ENCODE assay signal across 11 mouse cellular contexts in the genomic region with DNA sequence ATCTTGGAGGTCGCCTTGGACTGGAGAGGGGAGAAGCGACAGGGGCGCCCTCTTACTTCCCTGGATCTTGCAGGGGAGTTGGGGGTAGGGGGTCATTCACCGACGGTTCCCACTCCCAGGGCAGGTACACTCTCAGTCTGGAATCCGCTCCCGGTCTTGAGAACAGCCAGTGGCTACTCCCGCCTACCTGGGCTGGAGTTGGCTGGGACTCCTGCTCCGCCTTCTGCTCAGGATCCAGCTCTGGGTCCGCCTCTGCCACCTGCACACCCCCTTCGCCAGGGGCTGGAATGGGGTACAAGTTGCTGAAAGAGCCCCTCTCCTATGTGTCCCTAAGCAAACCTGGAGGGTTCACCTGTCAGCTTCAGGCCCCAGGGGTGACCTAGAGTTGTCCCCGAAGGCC. TPM values are rescaled to one million over a fixed set of nuclear protein-coding genes. Genes with fewer than 3 reads are reported as not detected.
DNase-seq lines count a peak whose midpoint lies in the region; ATAC-seq and TF ChIP-seq lines count a peak whose summit lies in the region.
"Had no signal": no experiment of that assay in that cellular context is flagged by ENCODE, and none has a peak within 500 bp of the region (broad histone marks: within the 10 kb centered on the region; RNA-seq: fewer than 3 reads in every experiment).

No protein-coding gene starts in this region.

- WGBS in forebrain, embryonic 13.5 days: 32% methylated on average over 12 of the region's 12 CpGs
- 31% methylated on average over 10 of the region's 12 CpGs for WGBS in forebrain, embryonic 16.5 days
- 29% methylated on average over 12 of the region's 12 CpGs for WGBS in limb, embryonic 15.5 days
- 34% methylated on average over 12 of the region's 12 CpGs for WGBS in midbrain, embryonic 14.5 days

- no peak for ATAC-seq in forebrain, embryonic 13.5 days
- ATAC-seq in forebrain, embryonic 16.5 days: no peak
- peak; percentile 21; the same call in 1 of the 2 replicates for ATAC-seq in limb, embryonic 15.5 days (ENCODE audit: insufficient number of reproducible peaks, low FRiP score, low TSS enrichment, low read depth)
- no peak for ATAC-seq in midbrain, embryonic 14.5 days (ENCODE audit: low FRiP score, low TSS enrichment)

- peaks cover 5% of the 10 kb centered on the region; the same call in 1 of the 2 replicates for H3K4me1 ChIP-seq in forebrain, embryonic 13.5 days
- no peaks in the 10 kb centered on the region for H3K4me1 ChIP-seq in forebrain, embryonic 16.5 days (replicated peaks; ENCODE audit: control insufficient read depth, insufficient read depth, low read length)
- H3K4me1 ChIP-seq in E14TG2a.4 (replicated peaks; ENCODE audit: low read depth, low read length): peaks cover 47% of the 10 kb centered on the region
- peaks cover 12% of the 10 kb centered on the region for H3K4me1 ChIP-seq in limb, embryonic 15.5 days
- H3K4me1 ChIP-seq in midbrain, embryonic 14.5 days (ENCODE audit: control insufficient read depth, insufficient read depth, low read length): no peaks in the 10 kb centered on the region
- H3K4me1 ChIP-seq: midbrain, embryonic 12.5 days had no signal

- H3K36me3 ChIP-seq in forebrain, embryonic 13.5 days (ENCODE audit: poor library complexity, severe bottlenecking): no peaks in the 10 kb centered on the region
- no peaks in the 10 kb centered on the region for H3K36me3 ChIP-seq in forebrain, embryonic 16.5 days (ENCODE audit: control insufficient read depth, insufficient read depth)
- 0 out of 2 replicates have a peak, but pooled peaks cover 3% of the 10 kb centered on the region for H3K36me3 ChIP-seq in E14TG2a.4 (ENCODE audit: insufficient read depth, low read length)
- H3K36me3 ChIP-seq in limb, embryonic 15.5 days: no peaks in the 10 kb centered on the region
- no peaks in the 10 kb centered on the region for H3K36me3 ChIP-seq in midbrain, embryonic 14.5 days (ENCODE audit: control insufficient read depth, insufficient read depth, low read length)
- H3K36me3 ChIP-seq: midbrain, embryonic 12.5 days had no signal

- no peak overlapping the region for H3K4me3 ChIP-seq in forebrain, embryonic 13.5 days
- no peak overlapping the region for H3K4me3 ChIP-seq in forebrain, embryonic 16.5 days (replicated peaks; ENCODE audit: low read length)
- H3K4me3 ChIP-seq in E14TG2a.4 (replicated peaks; ENCODE audit: low read length): peak overlapping the region; percentile 69
- peak overlapping the region; percentile 12; the same call in 1 of the 2 replicates for H3K4me3 ChIP-seq in limb, embryonic 15.5 days
- H3K4me3 ChIP-seq in midbrain, embryonic 14.5 days (replicated peaks; ENCODE audit: low read depth, low read length): no peak overlapping the region
- H3K4me3 ChIP-seq: erythroblast, embryonic 14.5 days; midbrain, embryonic 12.5 days had no signal

- TF ChIP-seq CTCF in E14TG2a.4 (conservative IDR thresholded peaks at IDR 0.05; ENCODE audit: low read length): no peak

- H3K9me3 ChIP-seq in forebrain, embryonic 13.5 days (replicated peaks): no peaks in the 10 kb centered on the region
- no peaks in the 10 kb centered on the region for H3K9me3 ChIP-seq in forebrain, embryonic 16.5 days (ENCODE audit: control insufficient read depth, low read length)
- no peaks in the 10 kb centered on the region for H3K9me3 ChIP-seq in E14TG2a.4 (ENCODE audit: low read length)
- no peaks in the 10 kb centered on the region for H3K9me3 ChIP-seq in limb, embryonic 15.5 days
- H3K9me3 ChIP-seq in midbrain, embryonic 14.5 days (ENCODE audit: control insufficient read depth, low read length): no peaks in the 10 kb centered on the region
- H3K9me3 ChIP-seq: midbrain, embryonic 12.5 days had no signal

- H3K27me3 ChIP-seq in forebrain, embryonic 13.5 days: peaks cover 42% of the 10 kb centered on the region
- peaks cover 7% of the 10 kb centered on the region for H3K27me3 ChIP-seq in forebrain, embryonic 16.5 days (replicated peaks; ENCODE audit: control insufficient read depth, insufficient read depth, low read length)
- H3K27me3 ChIP-seq in E14TG2a.4 (ENCODE audit: insufficient read depth, low read length): peaks cover 57% of the 10 kb centered on the region
- peaks cover 35% of the 10 kb centered on the region for H3K27me3 ChIP-seq in limb, embryonic 15.5 days
- H3K27me3 ChIP-seq in midbrain, embryonic 14.5 days (ENCODE audit: control insufficient read depth, insufficient read depth, low read length): peaks cover 10% of the 10 kb centered on the region; the same call in 1 of the 2 replicates

- H3K9ac ChIP-seq in forebrain, embryonic 13.5 days: no peak overlapping the region
- H3K9ac ChIP-seq in forebrain, embryonic 16.5 days (replicated peaks; ENCODE audit: low read depth, low read length): no peak overlapping the region
- H3K9ac ChIP-seq in limb, embryonic 15.5 days: no peak overlapping the region
- H3K9ac ChIP-seq in midbrain, embryonic 14.5 days (replicated peaks; ENCODE audit: low read length): no peak overlapping the region
- H3K9ac ChIP-seq: midbrain, embryonic 12.5 days had no signal

- H3K27ac ChIP-seq in forebrain, embryonic 13.5 days: no peak overlapping the region
- H3K27ac ChIP-seq in forebrain, embryonic 16.5 days (ENCODE audit: low read length): no peak overlapping the region
- no peak overlapping the region for H3K27ac ChIP-seq in limb, embryonic 15.5 days
- no peak overlapping the region for H3K27ac ChIP-seq in midbrain, embryonic 14.5 days (replicated peaks; ENCODE audit: low read depth, low read length)
- H3K27ac ChIP-seq: midbrain, embryonic 12.5 days had no signal

- H3K4me2 ChIP-seq in forebrain, embryonic 13.5 days: 0 out of 2 replicates have a peak overlapping the region, but pooled peaks have one; percentile 7
- H3K4me2 ChIP-seq in forebrain, embryonic 16.5 days (ENCODE audit: low read length): no peak overlapping the region
- H3K4me2 ChIP-seq in limb, embryonic 15.5 days: peak overlapping the region; percentile 34
- H3K4me2 ChIP-seq in midbrain, embryonic 14.5 days (ENCODE audit: low read length): no peak overlapping the region
- H3K4me2 ChIP-seq: midbrain, embryonic 12.5 days had no signal

- DNase-seq in kidney, adult 18-20 months: peak; percentile 62
- no peak for DNase-seq in testis, postnatal 10 days (ENCODE audit: low spot score)
- no peak for DNase-seq in midbrain, embryonic 14.5 days
- no peak for DNase-seq in thymus, postnatal 0 days (ENCODE audit: low spot score)
- DNase-seq: heart, postnatal 10 days had no signal

RNA-seq across cellular contexts. Expression of gene Sytl1, which starts 5.7 kb away (rescaled TPM):
- polyA plus RNA-seq in forebrain, embryonic 13.5 days (2015; fragmentation: Nextera tagmentation; extraction: Ambion mirVana): 0.43 and 0.59 TPM in 2 replicates
- 0.47 and 0.52 TPM in 2 replicates for polyA plus RNA-seq in forebrain, embryonic 16.5 days (2015; fragmentation: Nextera tagmentation; extraction: Ambion mirVana)
- 54.1 and 57.4 TPM in 2 replicates for polyA plus RNA-seq in limb, embryonic 15.5 days (2015; fragmentation: Nextera tagmentation; extraction: Ambion mirVana)
- polyA plus RNA-seq in midbrain, embryonic 14.5 days (2014; fragmentation: Nextera tagmentation; extraction: Ambion mirVana): 0.25 and 0.31 TPM in 2 replicates
- polyA plus RNA-seq in thymus, postnatal 0 days (2015; fragmentation: Nextera tagmentation; extraction: Ambion mirVana): 34.2 and 34.8 TPM in 2 replicates

RNA-seq across cellular contexts. Expression of gene Map3k6, which starts 16.6 kb away (rescaled TPM):
- 0.92 and 1.0 TPM in 2 replicates for polyA plus RNA-seq in forebrain, embryonic 13.5 days (2015; fragmentation: Nextera tagmentation; extraction: Ambion mirVana)
- polyA plus RNA-seq in forebrain, embryonic 16.5 days (2015; fragmentation: Nextera tagmentation; extraction: Ambion mirVana): 2.1 and 2.3 TPM in 2 replicates
- polyA plus RNA-seq in limb, embryonic 15.5 days (2015; fragmentation: Nextera tagmentation; extraction: Ambion mirVana): 21.3 and 21.4 TPM in 2 replicates
- 0.92 and 1.9 TPM in 2 replicates for polyA plus RNA-seq in midbrain, embryonic 14.5 days (2014; fragmentation: Nextera tagmentation; extraction: Ambion mirVana)
- polyA plus RNA-seq in thymus, postnatal 0 days (2015; fragmentation: Nextera tagmentation; extraction: Ambion mirVana): 2.2 and 2.6 TPM in 2 replicates

RNA-seq across cellular contexts. Expression of gene Tmem222, which starts 20.4 kb away (rescaled TPM):
- 85.8 and 94.5 TPM in 2 replicates for polyA plus RNA-seq in forebrain, embryonic 13.5 days (2015; fragmentation: Nextera tagmentation; extraction: Ambion mirVana)
- 112 and 124 TPM in 2 replicates for polyA plus RNA-seq in forebrain, embryonic 16.5 days (2015; fragmentation: Nextera tagmentation; extraction: Ambion mirVana)
- polyA plus RNA-seq in limb, embryonic 15.5 days (2015; fragmentation: Nextera tagmentation; extraction: Ambion mirVana): 81.6 and 82.7 TPM in 2 replicates
- polyA plus RNA-seq in midbrain, embryonic 14.5 days (2014; fragmentation: Nextera tagmentation; extraction: Ambion mirVana): 115 and 121 TPM in 2 replicates
- 93.2 and 94.0 TPM in 2 replicates for polyA plus RNA-seq in thymus, postnatal 0 days (2015; fragmentation: Nextera tagmentation; extraction: Ambion mirVana)

RNA-seq across cellular contexts. Expression of gene Gpr3, which starts 44.9 kb away (rescaled TPM):
- 0.33 and 0.57 TPM in 2 replicates for polyA plus RNA-seq in forebrain, embryonic 13.5 days (2015; fragmentation: Nextera tagmentation; extraction: Ambion mirVana)
- polyA plus RNA-seq in forebrain, embryonic 16.5 days (2015; fragmentation: Nextera tagmentation; extraction: Ambion mirVana): 0.57 and 1.4 TPM in 2 replicates
- not detected in 2 replicates for polyA plus RNA-seq in limb, embryonic 15.5 days (2015; fragmentation: Nextera tagmentation; extraction: Ambion mirVana)
- polyA plus RNA-seq in midbrain, embryonic 14.5 days (2014; fragmentation: Nextera tagmentation; extraction: Ambion mirVana): 1.3 and 2.4 TPM in 2 replicates
- polyA plus RNA-seq in thymus, postnatal 0 days (2015; fragmentation: Nextera tagmentation; extraction: Ambion mirVana): not detected in 2 replicates
- polyA plus RNA-seq: erythroblast, embryonic 14.5 days had no signal

RNA-seq across cellular contexts. Expression of gene Cd164l2, which starts 45.3 kb away (rescaled TPM):
- polyA plus RNA-seq in forebrain, embryonic 13.5 days (2015; fragmentation: Nextera tagmentation; extraction: Ambion mirVana): 0.17 and 0.30 TPM in 2 replicates
- polyA plus RNA-seq in forebrain, embryonic 16.5 days (2015; fragmentation: Nextera tagmentation; extraction: Ambion mirVana): 0.88 and 1.1 TPM in 2 replicates
- polyA plus RNA-seq in limb, embryonic 15.5 days (2015; fragmentation: Nextera tagmentation; extraction: Ambion mirVana): 3.6 and 5.2 TPM in 2 replicates
- polyA plus RNA-seq in midbrain, embryonic 14.5 days (2014; fragmentation: Nextera tagmentation; extraction: Ambion mirVana): 0.95 and 2.9 TPM in 2 replicates
- 0.86 and 1.1 TPM in 2 replicates for polyA plus RNA-seq in thymus, postnatal 0 days (2015; fragmentation: Nextera tagmentation; extraction: Ambion mirVana)
- polyA plus RNA-seq: erythroblast, embryonic 14.5 days had no signal

Comparison
In these comparisons a context has a peak if more than half of its experiments do, and no peak if none do; other contexts are left out.
1. H3K4me2 ChIP-seq: peak in forebrain, embryonic 13.5 days (single experiment) and limb, embryonic 15.5 days (single experiment); none in forebrain, embryonic 16.5 days (single experiment) and midbrain, embryonic 14.5 days (single experiment).
2. H3K4me3 ChIP-seq: peak in E14TG2a.4 (single experiment) and limb, embryonic 15.5 days (single experiment); none in forebrain, embryonic 13.5 days (single experiment), forebrain, embryonic 16.5 days (single experiment) and midbrain, embryonic 14.5 days (single experiment).
3. RNA of gene Sytl1, which starts 5.7 kb away (polyA plus RNA-seq): 54.1 to 57.4 TPM in limb, embryonic 15.5 days and 34.2 to 34.8 TPM in thymus, postnatal 0 days; 0.47 to 0.52 TPM in forebrain, embryonic 16.5 days, 0.43 to 0.59 TPM in forebrain, embryonic 13.5 days and 0.25 to 0.31 TPM in midbrain, embryonic 14.5 days; every median in the first group is over 10 times any median in the second.